Mouse (Mus musculus) testis, postnatal 14 days (tissue): Measurements from ENCODE around the gene Prkcq.

Source experiments
- DNase-seq: peaks from one replicate; pipeline ENCODE4 v3.0.0; 2021; ENCODE audit warnings: low spot score

Prkcq gene

GRCm38 (mm10) chr2:11219262-11219661 is 47.4 kb downstream of the Prkcq start:
- no peak for DNase-seq

DNA sequence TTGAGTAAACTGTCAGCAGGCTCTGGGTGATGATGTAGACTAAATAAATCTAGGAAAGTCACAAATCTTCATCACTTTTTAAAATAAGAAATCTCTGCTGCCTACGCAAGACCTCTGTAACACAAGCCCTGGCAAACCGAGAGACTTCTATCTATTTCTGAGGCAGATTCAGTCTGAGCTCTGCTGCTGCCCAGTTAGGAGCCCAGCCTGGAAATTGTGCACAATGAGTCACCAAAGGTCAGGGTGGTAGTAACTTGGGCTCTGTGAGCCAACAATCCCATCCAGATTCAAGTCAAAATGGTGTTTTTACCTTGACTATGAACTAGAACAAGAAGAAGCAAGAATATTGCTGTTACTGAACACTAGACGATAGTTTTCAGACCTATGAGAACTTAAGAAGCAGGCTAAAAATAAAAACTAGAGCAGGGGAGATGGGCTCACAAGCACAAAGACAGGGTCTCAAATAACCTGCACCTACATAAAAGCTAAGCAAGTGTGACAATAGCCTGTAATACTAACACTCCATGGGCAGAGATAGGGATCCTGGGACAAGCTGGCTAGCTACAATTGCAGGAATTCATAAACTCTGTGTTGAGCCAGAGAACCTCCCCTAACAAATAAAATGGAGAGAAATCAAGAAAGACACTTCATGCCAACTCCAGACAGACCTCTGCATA is 53.0 kb downstream of the Prkcq start:
- DNase-seq, result no peak

DNA sequence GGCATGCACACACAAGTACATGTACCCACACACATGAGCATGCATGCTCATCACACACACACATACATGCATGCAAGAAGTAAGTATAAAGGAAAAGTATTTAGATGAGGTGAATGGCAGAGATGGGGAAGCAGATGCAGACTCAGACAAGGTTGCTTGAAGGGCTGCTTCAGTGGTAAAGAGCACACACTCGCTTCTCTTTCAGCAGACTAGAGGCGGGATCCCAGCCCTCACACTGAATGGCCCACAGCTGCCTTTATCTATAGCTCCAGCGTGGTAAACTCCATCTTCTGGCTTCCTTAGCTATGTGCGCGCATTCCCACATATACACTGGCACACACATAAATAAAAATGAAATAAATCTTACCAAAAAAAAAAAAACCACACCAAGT is 53.6 kb downstream of the Prkcq start:
- no peak for DNase-seq

- DNase-seq, result no peak
Observed at GRCm38 (mm10) chr2:11226555-11226954, 54.6 kb downstream of the Prkcq start.

DNA sequence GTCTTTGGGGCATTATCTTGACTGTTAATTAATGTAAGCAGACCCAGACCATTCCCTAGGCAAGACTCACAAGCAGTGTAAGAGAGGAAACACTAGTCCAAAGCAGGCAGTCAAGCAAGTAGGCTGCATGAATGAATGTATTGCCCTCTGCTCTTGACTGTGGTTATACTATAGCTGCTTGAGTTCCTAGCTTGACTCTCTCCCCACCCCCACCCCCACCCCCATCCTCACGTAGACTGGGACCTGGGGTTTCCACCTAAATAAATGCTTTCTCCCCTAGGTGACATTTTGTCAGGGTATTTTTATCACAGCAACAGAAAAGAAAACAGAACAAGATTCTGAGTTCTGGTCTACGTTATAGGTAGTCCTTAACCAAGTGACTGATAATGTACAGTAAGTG is 57.2 kb downstream of the Prkcq start:
- no peak for DNase-seq

GRCm38 (mm10) chr2:11231118-11231517 is 59.2 kb downstream of the Prkcq start:
- no peak for DNase-seq

DNA sequence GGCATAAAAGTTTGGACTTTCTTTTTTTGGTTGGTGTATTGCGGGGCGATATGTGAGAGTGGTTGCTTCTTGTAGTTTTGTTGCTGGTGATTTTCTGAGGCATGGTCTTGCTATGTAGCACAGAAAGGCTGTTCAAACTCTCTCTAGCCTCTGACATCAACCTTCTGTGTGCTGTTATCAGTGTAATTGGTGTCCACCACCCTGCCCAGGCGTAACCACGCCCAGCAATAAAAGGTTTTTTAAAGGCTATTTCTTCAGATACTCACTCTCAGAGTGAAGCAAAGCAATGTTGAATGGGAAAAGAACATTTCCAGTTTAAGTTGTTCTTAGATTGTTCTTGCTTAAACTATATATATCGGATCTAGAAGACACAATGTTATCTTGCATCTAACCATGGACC is 60.1 kb downstream of the Prkcq start:
- no peak for DNase-seq

DNA sequence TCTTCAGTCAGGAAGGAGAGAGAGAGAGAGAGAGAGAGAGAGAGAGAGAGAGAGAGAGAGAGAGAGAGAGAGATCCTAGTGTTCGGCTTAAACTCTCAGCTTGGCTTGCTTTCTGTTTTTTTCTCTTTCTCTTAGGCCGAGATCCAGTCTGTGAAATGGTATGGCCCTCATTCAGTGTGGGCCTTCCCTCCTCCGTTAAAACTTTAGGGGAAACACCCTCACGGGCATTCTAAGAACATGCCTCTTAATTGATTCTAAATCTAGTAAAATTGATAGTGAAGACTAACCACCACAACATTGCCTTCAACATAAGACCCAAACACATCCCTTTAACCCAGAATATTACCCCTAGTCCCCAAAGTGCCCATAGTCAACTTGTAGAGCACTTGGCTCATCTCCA is 66.3 kb downstream of the Prkcq start:
- no peak for DNase-seq

- no peak for DNase-seq
Observed at GRCm38 (mm10) chr2:11239523-11239922, 67.6 kb downstream of the Prkcq start.

- DNase-seq, result no peak
Observed at GRCm38 (mm10) chr2:11245926-11246325, 74.0 kb downstream of the Prkcq start.

DNA sequence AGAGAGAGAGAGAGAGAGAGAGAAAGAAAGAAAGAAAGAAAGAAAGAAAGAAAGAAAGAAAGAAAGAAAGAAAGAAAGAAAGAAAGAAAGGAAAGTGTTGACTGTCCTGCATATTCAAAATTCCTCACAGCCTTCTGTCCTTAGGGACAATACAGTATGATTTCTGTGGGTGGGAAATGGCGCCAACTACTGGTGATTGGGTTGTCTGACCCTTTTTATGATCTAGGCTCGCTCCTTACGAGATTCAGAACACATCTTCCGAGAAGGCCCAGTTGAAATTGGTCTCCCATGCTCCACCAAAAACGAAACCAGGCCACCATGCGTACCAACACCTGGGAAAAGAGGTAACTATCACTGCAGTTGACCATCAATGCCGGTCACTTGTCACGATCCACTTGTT is 82.0 kb downstream of the Prkcq start:
- DNase-seq, result no peak

DNA sequence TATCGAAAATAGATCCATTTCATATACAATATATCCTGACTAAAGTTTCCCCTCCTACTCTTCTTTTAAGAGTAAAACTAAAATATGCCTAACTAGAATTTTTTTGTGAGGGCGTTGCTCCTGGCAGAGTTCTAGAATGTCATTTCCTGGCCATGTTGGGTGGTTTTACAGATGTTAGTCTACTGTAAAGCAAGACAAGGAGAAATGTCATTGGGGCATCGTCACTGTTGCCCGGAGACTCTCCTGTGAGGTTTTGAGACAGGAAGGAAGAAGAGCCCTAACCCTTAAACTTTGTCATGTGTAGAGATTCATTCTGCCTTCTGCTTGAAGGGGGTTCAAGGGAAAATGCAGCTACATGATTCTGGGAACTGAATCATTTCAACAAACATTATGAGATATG is 82.5 kb downstream of the Prkcq start:
- no peak for DNase-seq

DNA sequence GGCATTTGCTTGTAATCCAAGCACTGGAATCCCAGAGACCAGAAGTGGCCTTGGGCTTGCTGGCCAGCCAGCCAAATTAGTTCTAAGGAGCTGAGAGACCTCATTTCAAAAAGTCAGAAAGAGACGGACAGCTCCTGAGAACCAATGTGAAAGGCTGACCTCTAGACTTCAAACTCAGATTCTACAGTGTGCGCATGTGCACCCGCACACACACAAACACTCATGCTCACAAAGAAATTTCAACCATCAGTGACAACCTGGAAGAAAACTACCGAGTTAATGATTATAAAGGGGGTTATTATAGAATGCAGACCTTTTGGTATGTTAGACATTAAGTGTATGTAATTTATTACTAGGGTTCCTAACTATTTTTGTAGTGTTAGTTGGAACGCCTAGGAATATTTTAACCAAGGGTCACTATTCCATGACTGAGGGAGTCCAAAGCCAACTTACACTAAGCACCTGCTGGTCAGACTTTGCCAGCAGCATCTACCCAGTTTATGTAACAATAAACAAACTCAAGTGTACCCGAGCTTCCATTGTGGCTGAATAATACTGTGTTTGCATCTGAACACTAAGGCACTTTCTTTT is 85.4 kb downstream of the Prkcq start:
- no peak for DNase-seq

DNA sequence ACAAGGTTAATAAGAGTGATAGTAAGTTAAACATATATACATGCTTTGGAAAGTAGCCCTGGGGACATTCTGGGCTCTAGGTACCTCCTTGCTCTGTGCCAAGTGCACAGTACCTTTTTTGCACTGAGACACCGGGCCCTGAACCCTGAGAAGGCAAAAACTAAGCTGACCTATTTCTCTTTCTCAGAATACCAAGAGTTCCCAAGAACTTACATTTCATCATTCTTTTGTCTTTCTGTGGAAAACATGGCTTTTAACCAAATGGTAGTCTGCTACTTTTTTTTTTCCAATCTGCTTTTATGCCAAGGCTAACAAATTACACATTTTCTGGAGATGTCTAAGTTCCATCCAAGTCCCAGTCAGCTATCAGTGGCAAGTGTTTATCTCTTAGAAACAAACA is 86.3 kb downstream of the Prkcq start:
- DNase-seq, result no peak

- no peak for DNase-seq
Observed at GRCm38 (mm10) chr2:11259361-11259760, 87.5 kb downstream of the Prkcq start.

GRCm38 (mm10) chr2:11264836-11265235 is 92.9 kb downstream of the Prkcq start:
- no peak for DNase-seq

GRCm38 (mm10) chr2:11265455-11265854 is 93.5 kb downstream of the Prkcq start:
- DNase-seq, result no peak

DNA sequence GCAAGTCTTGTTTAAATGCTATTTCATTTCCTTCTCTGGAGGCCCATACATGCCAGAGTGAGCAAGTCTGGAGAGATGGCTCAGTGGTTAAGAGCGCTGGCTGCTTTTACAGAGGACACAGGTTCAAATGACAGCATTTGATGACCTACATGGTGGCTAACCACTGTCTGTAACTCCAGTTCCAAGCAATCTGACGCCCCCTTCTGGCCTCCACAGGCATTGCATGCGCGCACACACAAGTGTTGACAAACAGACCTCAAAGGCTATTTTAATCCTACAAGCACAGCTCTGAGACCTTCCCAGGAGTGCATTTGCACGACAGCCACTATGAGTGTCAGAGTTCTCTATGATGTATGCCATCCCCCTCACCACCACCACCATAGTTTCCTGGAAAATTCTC is 94.4 kb downstream of the Prkcq start:
- DNase-seq, result peak; percentile 46

DNA sequence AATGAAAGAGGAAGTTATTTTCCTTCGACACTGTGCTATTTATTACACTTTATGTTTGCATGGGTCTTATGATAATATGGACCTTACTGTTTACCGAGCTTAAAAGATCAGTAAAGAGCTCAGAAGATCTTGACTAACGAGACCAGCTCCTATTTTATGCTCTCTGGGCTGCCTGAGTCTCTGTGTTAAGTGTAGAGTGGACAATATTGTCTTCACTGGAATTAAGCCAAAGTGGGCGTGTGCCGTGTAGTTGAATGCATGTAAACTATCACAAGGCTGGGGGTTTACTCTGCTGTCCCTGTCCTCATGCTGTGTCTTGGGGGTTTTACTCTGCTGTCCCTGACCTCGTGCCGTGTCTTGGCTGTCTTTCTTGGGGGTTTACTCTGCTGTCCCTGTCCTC is 107.1 kb downstream of the Prkcq start:
- DNase-seq, result no peak

GRCm38 (mm10) chr2:11280247-11280646 is 108.3 kb downstream of the Prkcq start:
- DNase-seq, result no peak

GRCm38 (mm10) chr2:11287834-11288530 is 116.1 kb downstream of the Prkcq start:
- DNase-seq, result no peak

GRCm38 (mm10) chr2:11288531-11288846 is 116.6 kb downstream of the Prkcq start:
- peak; percentile 73 for DNase-seq

DNA sequence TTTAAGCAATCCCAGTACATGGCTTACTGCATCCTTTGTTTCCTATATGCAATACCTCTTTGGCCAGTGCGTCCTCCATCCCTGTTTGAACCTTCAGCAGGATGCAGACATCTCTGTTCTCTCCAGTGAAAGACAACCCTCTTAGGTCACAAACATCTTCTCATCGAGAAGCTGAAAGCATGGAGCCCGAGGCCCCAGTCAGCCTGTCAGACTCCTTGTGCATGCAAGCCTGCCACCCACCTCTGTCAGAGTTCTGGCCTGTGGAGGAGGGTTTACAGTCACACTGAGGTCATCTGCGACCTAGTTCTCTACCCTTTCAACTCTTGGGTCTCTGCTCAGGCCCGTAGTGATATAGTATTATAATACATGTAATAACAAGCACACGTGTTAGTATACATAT is 119.0 kb downstream of the Prkcq start:
- DNase-seq, result no peak
